Mouse (Mus musculus): ENCODE results near the gene Gapdhs. TPM values are rescaled to one million over a fixed set of nuclear protein-coding genes. Genes with fewer than 3 reads are reported as not detected.

Gene Gapdhs
- polyA plus RNA-seq (2017; shearing (Covaris generic)): 0.36 TPM

DNA sequence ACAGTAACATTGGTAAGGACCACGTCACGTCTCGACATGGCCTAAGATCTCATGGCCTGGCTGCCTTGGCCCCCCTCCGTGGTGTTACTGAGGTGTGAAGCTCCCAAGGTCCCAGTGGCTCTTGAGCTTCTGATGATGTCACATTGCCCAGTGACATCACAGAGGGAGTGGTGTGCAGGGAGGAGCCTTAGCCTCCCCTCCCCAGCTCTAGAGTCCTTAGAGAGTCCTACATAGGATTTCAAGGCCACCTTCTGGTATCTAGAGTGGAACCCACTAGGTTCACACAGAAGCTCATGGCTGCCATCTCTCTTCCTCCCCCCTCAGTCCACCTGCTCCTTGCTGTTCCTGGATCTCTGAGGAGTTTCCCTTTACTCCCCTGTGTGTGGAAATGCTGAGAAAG, at the start of gene Gapdhs:
Gene Gapdhs (minus strand): TSS at position 65 of the 400 bp plus-strand sequence.

DNA sequence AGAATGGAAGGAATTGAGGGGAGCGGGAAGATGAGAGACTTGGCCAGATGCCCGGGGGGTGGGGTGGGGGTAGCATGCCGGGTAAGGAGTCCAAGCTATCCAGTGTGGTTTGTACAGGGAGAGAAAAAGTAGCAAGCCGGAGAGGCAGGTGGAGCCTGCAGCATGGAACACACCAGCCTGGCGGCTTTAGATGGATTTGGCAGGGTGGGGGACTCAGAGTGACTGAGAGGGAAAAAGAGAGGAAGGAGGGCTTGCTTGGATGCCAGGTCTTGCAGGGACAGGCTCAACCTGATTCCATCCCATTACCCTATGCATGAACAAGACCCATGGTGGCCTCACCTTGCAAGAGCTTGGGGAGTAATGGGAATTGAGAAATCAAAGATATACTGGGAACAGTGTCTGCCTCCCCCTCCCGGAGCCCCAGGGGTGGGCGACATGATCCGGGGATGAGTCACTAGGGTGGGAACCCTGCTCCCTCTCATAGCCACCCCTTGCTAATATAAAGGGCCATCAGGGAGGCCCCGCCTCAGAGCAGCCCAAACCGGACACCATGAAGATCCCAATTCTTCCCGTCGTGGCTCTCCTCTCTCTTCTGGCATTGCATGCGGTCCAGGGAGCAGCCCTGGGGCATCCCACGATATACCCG, 44.0 kb upstream of the Gapdhs start, which contains the start of gene Krtdap:
Gene Krtdap (plus strand): TSS at position 520 of the 646 bp plus-strand sequence.

DNA sequence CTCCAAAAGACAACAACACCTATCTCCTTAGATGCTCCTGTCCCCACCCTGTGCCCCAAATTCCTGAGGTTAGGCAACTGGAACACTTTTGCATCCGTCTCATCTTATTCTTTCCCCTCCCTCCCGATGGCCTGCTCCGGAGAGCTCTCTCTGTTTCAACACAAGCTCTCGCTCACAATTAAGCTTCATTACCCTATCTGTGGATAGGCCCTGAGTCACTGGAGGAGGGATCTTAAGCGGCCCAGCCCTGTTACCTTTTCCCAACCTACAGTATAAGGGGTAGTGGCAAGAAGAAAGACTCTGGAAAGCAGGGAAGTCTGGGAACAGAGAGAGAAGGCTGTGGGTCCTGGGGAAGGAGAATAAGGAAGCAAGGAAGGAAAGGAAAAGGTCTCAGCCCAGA, 20.0 kb upstream of the Gapdhs start, which contains the start of gene Dmkn:
Gene Dmkn (plus strand): TSS at position 301 of the 400 bp plus-strand sequence.

DNA sequence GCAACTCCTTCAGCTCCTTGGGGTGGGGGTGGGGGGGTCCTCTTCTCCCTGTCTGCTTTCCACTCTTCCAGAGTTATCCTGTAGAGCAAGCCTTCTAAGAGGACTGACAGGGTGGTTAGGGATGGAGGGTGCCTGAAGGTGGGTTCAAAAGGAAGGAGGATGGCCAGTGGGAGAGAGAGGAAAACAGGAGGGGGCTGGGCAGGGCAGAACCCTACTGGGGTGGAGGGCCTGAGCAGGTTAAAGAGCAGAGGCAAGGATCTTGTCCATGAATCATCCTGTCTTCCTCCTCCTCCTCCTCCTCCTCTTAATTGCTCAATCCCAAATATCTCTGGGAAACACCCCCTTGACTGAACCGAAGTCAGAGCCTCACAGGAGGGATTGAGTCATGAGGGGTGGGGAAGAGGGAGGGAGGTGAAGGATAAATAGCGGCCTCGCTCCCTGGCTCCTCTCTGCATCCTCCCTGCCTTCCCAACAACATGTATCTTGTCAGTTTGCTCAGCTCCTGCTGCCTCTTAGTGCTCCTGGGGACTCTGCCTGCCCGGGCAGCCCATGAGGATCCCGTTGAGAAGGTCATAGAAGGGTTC, 7.7 kb upstream of the Gapdhs start, which contains the start of gene Sbsn:
Gene Sbsn (plus strand): TSS at position 386 of the 584 bp plus-strand sequence.

DNA sequence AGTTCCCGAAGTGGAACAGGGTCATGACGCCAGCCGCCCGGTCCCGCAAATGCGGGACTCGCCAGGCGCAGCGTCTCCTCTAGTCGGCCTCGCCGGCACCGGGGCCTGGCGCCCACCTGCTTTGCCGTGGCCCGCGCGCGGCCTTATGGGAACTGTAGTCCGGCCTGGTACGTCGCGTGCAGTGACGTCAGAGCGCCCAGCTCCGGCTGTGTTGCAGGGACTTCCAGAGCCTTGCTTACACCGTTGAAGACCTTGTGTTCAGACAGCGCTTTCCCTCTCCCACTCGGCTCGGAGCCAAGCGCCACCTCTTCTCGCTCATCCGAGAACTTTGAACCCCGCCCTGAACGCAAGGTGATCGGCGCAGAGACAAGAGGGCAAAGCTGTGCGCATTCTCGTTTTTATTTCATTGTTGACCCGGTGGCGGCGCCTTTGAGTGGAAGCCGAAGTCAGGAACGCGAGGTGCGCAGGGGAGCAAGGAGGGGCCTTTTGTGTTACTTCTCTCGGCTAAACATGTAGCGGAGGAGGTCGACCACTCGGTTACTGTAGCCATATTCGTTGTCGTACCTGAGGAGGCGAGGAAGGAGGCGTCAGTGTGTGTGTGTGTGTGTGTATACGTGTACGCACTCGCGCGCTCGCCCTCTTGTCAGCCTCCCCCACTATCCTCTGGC, 14.0 kb downstream of the Gapdhs start, which contains the start of gene Tmem147:
Gene Tmem147 (minus strand): TSS at position 145 of the 668 bp plus-strand sequence.

DNA sequence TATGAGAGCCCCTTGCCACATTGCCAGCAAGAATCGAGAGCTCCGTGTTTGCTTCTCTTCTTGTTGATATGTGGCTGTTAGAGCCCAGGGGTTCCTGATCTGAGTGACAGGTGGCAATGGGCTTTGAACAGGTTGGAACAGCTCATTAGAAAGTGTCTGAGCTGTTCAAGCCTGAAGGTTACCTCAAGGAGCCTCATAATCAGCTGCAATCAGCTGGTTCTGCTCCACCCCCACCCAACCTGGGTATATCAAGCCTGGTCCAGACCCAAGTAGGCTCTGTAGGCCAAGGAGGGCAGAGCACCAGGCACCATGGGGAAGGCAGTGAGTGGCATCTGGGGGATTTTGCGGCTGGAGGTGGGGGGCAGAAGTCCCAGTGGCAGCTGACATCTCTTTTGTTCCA, 31.5 kb downstream of the Gapdhs start, which contains the start of gene Atp4a:
Gene Atp4a (plus strand): TSS at position 268 of the 400 bp plus-strand sequence.

DNA sequence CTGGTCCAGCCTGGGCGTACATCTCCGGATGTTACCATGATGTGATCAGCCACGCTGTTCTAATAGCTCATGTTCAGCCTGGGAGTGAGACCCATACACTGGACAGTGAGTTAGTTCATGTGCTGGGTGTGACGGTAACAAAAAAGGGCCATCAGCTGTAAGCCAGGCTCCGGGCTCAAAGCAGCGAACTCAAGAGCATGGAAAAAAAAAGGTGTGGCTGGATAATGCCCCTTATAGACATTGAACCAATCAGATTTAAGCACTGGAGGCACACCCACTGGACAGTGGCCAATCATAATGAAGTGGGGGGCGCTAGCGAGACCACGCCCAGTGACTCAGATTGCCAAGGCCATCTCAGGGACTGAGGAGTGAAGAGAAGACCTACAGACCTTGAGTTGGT, 44.9 kb downstream of the Gapdhs start, which contains the start of gene 2200002J24Rik:
Gene 2200002J24Rik (plus strand): TSS at position 338 of the 400 bp plus-strand sequence.

Other genes with a start within 250 kb of the Gapdhs start
- 1.2 TPM for gene Arhgap33, start 208.6 kb downstream of the Gapdhs start, polyA plus RNA-seq (2017; shearing (Covaris generic))
- 4.2 TPM for gene Hspb6, start 191.5 kb downstream of the Gapdhs start, polyA plus RNA-seq (2017; shearing (Covaris generic))
- gene Proser3, start 191.4 kb downstream of the Gapdhs start, polyA plus RNA-seq (2017; shearing (Covaris generic)): 9.9 TPM
- gene Lin37, start 183.8 kb downstream of the Gapdhs start, polyA plus RNA-seq (2017; shearing (Covaris generic)): 89.4 TPM
- gene U2af1l4, start 180.4 kb downstream of the Gapdhs start, polyA plus RNA-seq (2017; shearing (Covaris generic)): 47.2 TPM
- 86.6 TPM for gene Gm49396, start 180.3 kb downstream of the Gapdhs start, polyA plus RNA-seq (2017; shearing (Covaris generic))
- gene Psenen, start 180.1 kb downstream of the Gapdhs start, polyA plus RNA-seq (2017; shearing (Covaris generic)): 217 TPM
- gene Igflr1, start 178.3 kb downstream of the Gapdhs start, polyA plus RNA-seq (2017; shearing (Covaris generic)): 150 TPM
- 15.9 TPM for gene Kmt2b, start 155.0 kb downstream of the Gapdhs start, polyA plus RNA-seq (2017; shearing (Covaris generic))
- 11.7 TPM for gene Zbtb32, start 144.8 kb downstream of the Gapdhs start, polyA plus RNA-seq (2017; shearing (Covaris generic))
- gene Upk1a, start 130.8 kb downstream of the Gapdhs start, polyA plus RNA-seq (2017; shearing (Covaris generic)): 0.83 TPM
- gene Cox6b1, start 117.5 kb downstream of the Gapdhs start, polyA plus RNA-seq (2017; shearing (Covaris generic)): 581 TPM
- not detected for gene Etv2, start 107.8 kb downstream of the Gapdhs start, polyA plus RNA-seq (2017; shearing (Covaris generic))
- 204 TPM for gene Rbm42, start 93.4 kb downstream of the Gapdhs start, polyA plus RNA-seq (2017; shearing (Covaris generic))
- 37.3 TPM for gene Haus5, start 78.7 kb downstream of the Gapdhs start, polyA plus RNA-seq (2017; shearing (Covaris generic))
- gene Pmis2, start 72.1 kb downstream of the Gapdhs start, polyA plus RNA-seq (2017; shearing (Covaris generic)): not detected
- not detected for gene 2200002J24Rik, start 44.8 kb downstream of the Gapdhs start, polyA plus RNA-seq (2017; shearing (Covaris generic))
- gene Atp4a, start 31.5 kb downstream of the Gapdhs start, polyA plus RNA-seq (2017; shearing (Covaris generic)): not detected
- gene Tmem147, start 14.1 kb downstream of the Gapdhs start, polyA plus RNA-seq (2017; shearing (Covaris generic)): 116 TPM
- 1.1 TPM for gene Sbsn, start 7.8 kb upstream of the Gapdhs start, polyA plus RNA-seq (2017; shearing (Covaris generic))
- not detected for gene Dmkn, start 20.1 kb upstream of the Gapdhs start, polyA plus RNA-seq (2017; shearing (Covaris generic))
- gene Krtdap, start 44.2 kb upstream of the Gapdhs start, polyA plus RNA-seq (2017; shearing (Covaris generic)): not detected
- 0.26 TPM for gene Ffar2, start 80.1 kb upstream of the Gapdhs start, polyA plus RNA-seq (2017; shearing (Covaris generic))
- not detected for gene Ffar3, start 112.5 kb upstream of the Gapdhs start, polyA plus RNA-seq (2017; shearing (Covaris generic))
- gene Ffar1, start 117.9 kb upstream of the Gapdhs start, polyA plus RNA-seq (2017; shearing (Covaris generic)): 0.07 TPM
- gene Cd22, start 136.7 kb upstream of the Gapdhs start, polyA plus RNA-seq (2017; shearing (Covaris generic)): 4.2 TPM
- gene Mag, start 171.2 kb upstream of the Gapdhs start, polyA plus RNA-seq (2017; shearing (Covaris generic)): 0.12 TPM
- gene Hamp2, start 181.0 kb upstream of the Gapdhs start, polyA plus RNA-seq (2017; shearing (Covaris generic)): not detected
- gene Hamp, start 200.4 kb upstream of the Gapdhs start, polyA plus RNA-seq (2017; shearing (Covaris generic)): not detected
- 11.1 TPM for gene Usf2, start 213.1 kb upstream of the Gapdhs start, polyA plus RNA-seq (2017; shearing (Covaris generic))
- 4.6 TPM for gene Lsr, start 229.8 kb upstream of the Gapdhs start, polyA plus RNA-seq (2017; shearing (Covaris generic))
- gene Fam187b, start 230.1 kb upstream of the Gapdhs start, polyA plus RNA-seq (2017; shearing (Covaris generic)): 0.59 TPM

All from CD4-positive, CD25-positive, alpha-beta regulatory T cell (primary cell).